Mouse (Mus musculus) macrophage (primary cell): ENCODE measurements around the gene Lrrc72. TPM values are rescaled to one million over a fixed set of nuclear protein-coding genes. Genes with fewer than 3 reads are reported as not detected.

ENCODE experiments used
- polyA plus RNA-seq: library from polyadenylated mRNA; stranded (reverse); fragments of 250-400 nt; gene quantifications from 3 replicates; pipeline ENCODE4 v1.2.4, GENCODE M21; 2018; ENCODE audit warnings: inconsistent platforms

The Lrrc72 gene
- polyA plus RNA-seq, 1 experiment from 2014 or later = not detected

Other genes starting within 250 kb of the Lrrc72 start
- 10.1 to 18.2 TPM (median 17.7 TPM) in 3 replicates for gene Tspan13, start 210.9 kb downstream of the Lrrc72 start, polyA plus RNA-seq
- 10.6 to 18.2 TPM (median 16.7 TPM) in 3 replicates for gene Ankmy2, start 96.3 kb downstream of the Lrrc72 start, polyA plus RNA-seq
- gene Bzw2, start 95.3 kb downstream of the Lrrc72 start, polyA plus RNA-seq = 8.0 to 29.1 TPM (median 14.2 TPM) in 3 replicates
- gene Sostdc1, start 60.7 kb upstream of the Lrrc72 start, polyA plus RNA-seq = not detected in 3 replicates
- gene Ispd, start 128.1 kb upstream of the Lrrc72 start, polyA plus RNA-seq = 0.82 to 1.9 TPM (median 1.4 TPM) in 3 replicates
- not detected in 3 replicates for gene D630036H23Rik, start 128.8 kb upstream of the Lrrc72 start, polyA plus RNA-seq